Mouse (Mus musculus): ENCODE measurements around the gene Cask.

GRCm38 (mm10) chrX:13504389-13504788 is 346.8 kb downstream of the Cask start:
- TF ChIP-seq CTCF (conservative IDR thresholded peaks at IDR 0.05; ENCODE audit: insufficient read depth, insufficient read length, low read depth, low read length) = no peak
- TF ChIP-seq POLR2A (IDR thresholded peaks at IDR 0.05; ENCODE audit: low read depth, low read length) = no peak
